Mouse (Mus musculus) retina, postnatal 1 day (tissue): ENCODE measurements around the gene Syde1.

ENCODE experiments used
- DNase-seq: peaks from one replicate; pipeline ENCODE4 v3.0.0-alpha.2; 2012

Gene Syde1

DNA sequence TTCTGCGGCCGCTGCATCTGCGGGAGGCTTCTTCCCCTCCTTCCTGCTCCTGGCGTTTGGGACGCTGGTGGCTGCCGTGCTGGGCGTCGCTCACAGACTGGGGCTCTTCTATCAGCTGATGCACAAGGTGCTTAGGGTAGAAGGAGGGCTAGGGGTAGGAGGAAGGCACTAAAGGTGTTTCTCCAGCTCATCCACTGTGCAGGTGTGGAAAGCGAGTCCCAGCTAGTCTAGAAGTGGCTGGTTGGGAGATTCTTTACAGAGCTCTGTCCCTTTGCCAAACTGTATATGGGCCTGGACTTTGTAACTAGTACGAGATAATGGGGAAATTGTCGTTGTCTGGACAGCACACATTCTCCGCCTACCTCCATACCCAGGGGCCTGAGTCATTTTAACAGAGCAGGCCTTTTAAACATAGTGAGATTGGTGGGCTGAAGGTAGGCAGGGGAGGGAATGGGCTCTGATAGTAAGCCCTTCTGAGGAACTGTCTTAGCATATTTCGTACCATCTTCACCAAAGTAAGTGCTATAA, 16.6 kb downstream of the Syde1 start:
- no peak for DNase-seq

DNA sequence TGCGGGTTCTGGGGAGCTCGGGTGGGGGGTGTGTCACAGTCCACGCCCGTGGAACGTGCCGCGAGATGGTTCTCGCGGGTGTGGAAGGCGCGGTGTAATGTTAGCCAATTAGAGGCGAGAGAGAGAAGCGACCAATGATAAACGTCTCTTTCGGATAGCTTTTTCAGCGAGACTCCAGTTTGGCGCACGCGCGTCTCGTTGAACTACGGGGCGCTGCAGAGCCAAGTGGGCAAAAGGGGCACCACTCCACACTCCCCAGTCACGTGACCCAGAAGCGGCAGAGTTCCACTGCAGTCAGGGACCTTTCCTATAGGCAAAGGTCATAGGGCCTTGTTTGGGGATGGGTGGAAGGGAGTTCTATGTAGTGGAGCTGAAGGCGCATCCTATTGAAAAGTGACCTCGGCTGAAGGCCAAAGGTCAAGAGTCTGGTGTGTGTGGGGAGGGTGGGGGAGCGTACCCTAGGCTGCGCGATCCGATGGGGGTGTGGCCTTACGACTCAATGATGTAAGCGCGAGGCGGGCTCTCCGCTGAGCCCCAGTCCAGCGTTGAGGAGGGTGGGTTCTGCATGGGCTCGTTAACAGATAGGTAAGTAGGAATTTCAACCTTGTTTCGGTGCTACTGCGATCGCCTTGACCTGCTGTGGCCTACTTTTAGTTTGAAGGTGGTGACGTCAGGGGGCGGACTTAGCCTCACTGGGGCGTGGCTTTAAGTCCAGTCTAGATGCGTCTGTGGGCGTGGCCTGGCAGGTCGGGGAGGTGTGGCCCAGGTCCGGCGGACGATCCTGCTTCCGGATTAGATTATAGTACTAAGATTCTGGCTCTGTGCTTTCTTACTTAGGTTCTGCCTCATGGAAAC, 17.3 kb downstream of the Syde1 start, which contains the start of gene Ilvbl:
Gene Ilvbl (plus strand): TSS at position 97 of the 855 bp plus-strand sequence.
- DNase-seq = peak; percentile 98

DNA sequence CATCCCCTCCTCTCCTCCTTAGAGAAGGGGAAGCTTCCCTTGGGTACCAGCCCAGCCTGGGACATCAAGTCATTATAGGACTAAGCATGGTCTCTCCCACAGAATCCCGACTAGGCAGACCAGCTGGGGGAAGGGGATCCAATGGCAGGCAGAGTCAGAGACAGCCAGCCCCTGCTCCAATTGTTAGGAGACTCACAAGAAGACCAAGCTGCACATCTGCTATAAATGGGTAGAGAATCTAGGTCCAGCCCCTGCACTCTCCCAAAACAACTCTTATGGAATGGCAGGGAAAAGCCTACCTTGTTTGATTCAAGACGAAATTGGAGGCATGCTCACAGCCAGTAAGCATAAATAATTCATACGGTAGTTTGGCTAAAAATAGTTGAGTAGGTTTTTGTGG, 18.5 kb downstream of the Syde1 start:
- DNase-seq = no peak

DNA sequence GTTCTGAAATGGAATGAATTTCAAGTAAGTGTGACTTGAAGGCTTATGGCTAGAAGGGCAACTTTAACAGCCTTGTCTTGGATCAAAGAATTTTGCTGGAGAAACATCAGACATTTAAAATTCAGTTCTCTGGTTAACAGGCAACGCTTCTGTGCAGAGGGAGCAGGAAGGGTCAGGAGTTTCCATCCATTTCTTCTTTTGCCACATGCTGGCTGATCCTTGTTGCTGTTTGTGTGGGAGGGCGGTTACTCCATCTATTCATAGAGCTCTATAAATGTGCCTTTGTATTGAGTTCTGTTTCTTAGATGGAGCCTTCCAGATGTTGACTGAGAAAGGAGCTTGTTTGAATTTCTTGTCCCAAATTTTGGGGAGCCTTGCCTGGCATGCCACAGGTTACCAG, 20.9 kb downstream of the Syde1 start:
- DNase-seq = no peak

DNA sequence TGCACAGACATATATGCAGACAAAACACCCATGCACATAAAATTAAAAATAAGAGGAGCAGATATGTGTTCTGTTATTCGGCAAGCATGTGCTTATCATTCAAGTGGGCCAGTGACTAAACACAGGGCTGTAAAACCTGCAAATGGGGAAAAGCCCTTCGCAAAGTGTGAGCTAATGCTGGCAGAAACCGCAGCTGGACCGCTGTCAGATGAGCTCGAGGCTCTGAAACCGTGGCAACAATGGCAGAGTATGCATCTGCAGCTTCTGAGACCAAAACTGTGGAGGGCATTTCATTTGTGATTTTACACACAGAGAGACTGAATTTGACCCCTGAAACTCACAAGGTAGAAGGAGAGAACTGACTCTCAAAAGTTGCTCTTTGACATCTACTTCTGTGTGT, 21.3 kb downstream of the Syde1 start:
- no peak for DNase-seq

DNA sequence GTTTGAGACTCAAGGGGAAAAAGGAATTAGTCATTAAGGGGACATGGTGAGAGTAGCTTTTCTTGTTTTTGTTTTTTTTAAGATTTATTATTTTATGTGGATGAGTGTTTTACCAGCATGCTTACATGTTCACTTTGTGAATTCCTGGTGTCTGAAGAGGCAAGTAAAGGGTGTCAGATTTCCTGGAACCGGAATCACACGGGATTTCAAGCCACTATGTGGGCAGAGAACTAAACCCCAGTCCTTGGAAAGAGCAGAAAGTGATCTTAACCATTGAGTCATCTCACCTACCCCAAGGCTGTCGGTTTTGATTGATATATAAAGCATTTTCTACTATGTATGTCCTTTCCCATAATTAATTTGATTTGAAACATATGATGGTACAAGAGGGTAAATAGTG, 22.1 kb downstream of the Syde1 start:
- no peak for DNase-seq

DNA sequence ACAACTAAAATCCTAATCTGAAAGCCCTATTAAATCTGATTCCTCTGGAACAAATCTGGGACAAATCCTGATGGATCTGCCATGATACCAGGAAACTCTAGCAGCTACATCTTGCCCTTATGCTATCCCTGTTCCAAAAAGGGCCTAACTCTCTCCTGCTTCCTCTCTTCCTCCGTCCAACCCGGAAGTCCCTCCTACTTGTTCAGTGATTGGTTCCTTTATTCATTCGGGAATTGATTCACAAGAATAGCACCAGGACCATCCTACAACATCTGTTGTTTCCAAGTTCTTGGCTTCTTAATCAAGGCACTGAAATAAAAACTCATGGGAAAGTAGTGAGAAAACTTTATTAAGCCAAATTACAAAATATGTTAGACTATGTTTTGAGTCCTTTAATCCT, 22.6 kb downstream of the Syde1 start:
- DNase-seq = no peak

DNA sequence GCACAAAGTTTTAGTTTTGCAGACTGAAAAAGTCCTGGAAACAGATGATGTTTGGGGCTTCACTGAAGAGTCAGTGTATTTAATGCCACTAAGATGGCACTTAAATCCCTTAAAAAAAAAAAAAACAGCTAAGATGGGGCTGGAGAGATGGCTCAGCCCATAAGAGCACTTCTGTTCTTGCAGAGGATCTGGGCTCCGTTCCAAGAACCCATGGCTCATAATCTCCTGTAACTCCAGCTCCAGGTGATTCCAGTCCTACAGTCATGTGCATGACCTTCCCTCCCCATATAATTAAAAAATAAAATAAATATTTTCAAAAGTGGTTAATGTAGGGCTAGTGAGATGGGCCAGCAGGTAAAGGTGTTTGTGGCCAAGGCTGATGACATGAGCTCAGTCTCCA, 26.7 kb downstream of the Syde1 start:
- DNase-seq = no peak

DNA sequence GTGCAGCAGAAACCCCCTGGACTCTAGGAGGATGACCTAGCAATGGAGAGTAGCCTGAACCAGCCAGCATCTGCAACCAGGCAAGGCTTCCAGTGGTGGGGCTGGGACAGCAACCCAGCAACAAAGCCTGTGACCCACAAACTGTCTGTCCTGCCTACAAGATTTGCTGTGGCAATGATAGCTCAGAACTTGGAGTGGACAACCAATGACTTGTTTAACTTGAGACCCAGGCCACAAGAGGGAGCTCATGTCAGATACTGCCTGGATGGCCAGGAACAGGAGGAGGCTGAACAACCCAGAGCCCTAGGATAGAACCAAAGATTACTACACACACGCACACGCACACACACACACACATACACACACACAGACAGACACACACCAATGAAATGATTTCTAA, 50.8 kb downstream of the Syde1 start:
- peak; percentile 12 for DNase-seq
